Mouse (Mus musculus) midbrain, postnatal 0 days (tissue): Measurements from ENCODE around the gene Acss3. TPM values are rescaled to one million over a fixed set of nuclear protein-coding genes. Genes with fewer than 3 reads are reported as not detected.
A peak's percentile ranks its signal among the peaks of the same experiment; 100 is the strongest.

ENCODE experiments used
- ATAC-seq: fragments of 200-750 bp; cut with Nextera tagmentation; 2 replicates; pipeline ENCODE4 v1.8.0; 2017; ENCODE audit warnings: moderate number of reproducible peaks, mild to moderate bottlenecking, moderate TSS enrichment, moderate library complexity; ENCODE audit not compliant: low FRiP score
- DNase-seq: peaks from one replicate; pipeline ENCODE4 v3.0.0-alpha.2; 2015; ENCODE audit warnings: low spot score
- H3K27ac ChIP-seq: fragments of 300-500 bp; sonication (generic); 2 replicates; pipeline ENCODE4 v1.5.1; 2014; ENCODE audit warnings: low read depth, mild to moderate bottlenecking, low read length, mixed read lengths
- H3K27me3 ChIP-seq: fragments of 300-500 bp; sonication (generic); 2 replicates; pipeline ENCODE4 v1.6.1; 2014; ENCODE audit warnings: low read length, control low read depth, mixed read lengths; ENCODE audit not compliant: insufficient read depth
- H3K36me3 ChIP-seq: fragments of 300-500 bp; sonication (generic); 2 replicates; pipeline ENCODE4 v1.6.1; 2014; ENCODE audit warnings: low read length, control low read depth, mixed read lengths; ENCODE audit not compliant: insufficient read depth
- H3K4me1 ChIP-seq: fragments of 300-500 bp; sonication (generic); 2 replicates; pipeline ENCODE4 v1.6.1; 2014; ENCODE audit warnings: mild to moderate bottlenecking, control low read depth, antibody characterized with exemption, low read length, mixed read lengths; ENCODE audit not compliant: insufficient read depth
- H3K4me2 ChIP-seq: fragments of 300-500 bp; sonication (generic); 2 replicates; pipeline ENCODE4 v1.6.1; 2014; ENCODE audit warnings: low read depth, mild to moderate bottlenecking, low read length, mixed read lengths; ENCODE audit not compliant: poor library complexity, severe bottlenecking
- H3K4me3 ChIP-seq: fragments of 300-500 bp; sonication (generic); 2 replicates; pipeline ENCODE4 v1.5.1; 2014; ENCODE audit warnings: low read depth, mild to moderate bottlenecking, low read length, moderate library complexity
- H3K9ac ChIP-seq: fragments of 300-500 bp; sonication (generic); replicated peaks from 2 replicates; pipeline ENCODE4 v1.6.1; 2014; ENCODE audit warnings: mild to moderate bottlenecking, low read length, moderate library complexity, mixed read lengths; ENCODE audit not compliant: poor library complexity, severe bottlenecking
- H3K9me3 ChIP-seq: fragments of 300-500 bp; sonication (generic); 2 replicates; pipeline ENCODE4 v1.6.1; 2016; ENCODE audit warnings: low read length, control low read depth
- CTCF ChIP-seq: IDR thresholded peaks from 2 replicates; pipeline ENCODE4 v1.5.1; 2016; ENCODE audit warnings: antibody characterized with exemption, mild to moderate bottlenecking
- WGBS: fragments of 180-500 bp; shearing (Covaris S2); extraction: QIAGEN DNeasy Blood & Tissue Kit; methylation state at CpG from one replicate; pipeline ENCODE4 v1.1.7; 2014; 5-methylcytosine and 5-hydroxymethylcytosine counted together
- polyA plus RNA-seq: library from polyadenylated mRNA; unstranded; fragments of >200 nt; fragmentation: Nextera tagmentation; extraction: Ambion mirVana; gene quantifications from 2 replicates; pipeline ENCODE4 v1.2.1, GENCODE M21; 2015
- total RNA-seq: library from RNA; depleted of rRNA; stranded (reverse); fragments of >200 nt; gene quantifications from 2 replicates; pipeline ENCODE4 v1.2.3, GENCODE M21; 2014

The Acss3 gene
- total and polyA plus RNA-seq, 2 experiments from 2014 or later = 0.39 to 1.7 TPM

DNA sequence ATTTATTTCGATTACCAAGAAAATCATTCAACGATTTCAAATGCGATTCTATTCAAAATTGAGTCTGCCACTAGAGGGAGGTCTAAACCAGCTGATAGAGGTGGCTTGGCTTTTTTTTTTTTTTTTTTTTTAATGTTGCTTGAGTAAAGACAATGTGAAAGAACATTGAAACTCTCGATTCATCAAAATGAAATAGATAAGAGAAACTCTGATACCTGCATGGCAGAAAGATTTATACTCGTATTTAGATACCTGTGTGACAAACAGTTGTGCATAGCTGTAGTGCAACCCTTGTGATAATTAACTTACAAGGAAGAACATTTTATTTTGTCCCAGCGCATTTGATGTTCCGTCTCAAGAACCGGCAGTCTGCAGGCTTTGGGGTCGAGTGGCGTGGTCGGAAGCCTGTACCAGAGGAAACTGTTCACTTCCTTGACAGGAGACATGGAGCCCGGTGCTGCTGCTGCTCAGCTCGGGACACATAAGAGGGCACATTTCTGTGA lies 190.8 kb downstream of the Acss3 start:
- no peaks in the 10 kb centered on the region for H3K27me3 ChIP-seq
- TF ChIP-seq CTCF = peak; percentile 90
- no peak overlapping the region for H3K9ac ChIP-seq
- peak overlapping the region; percentile 42 for H3K4me2 ChIP-seq
- DNase-seq (peak; percentile 77), ATAC-seq (no peak)
- WGBS = 26% methylated on average over 13 of the region's 13 CpGs
- H3K4me3 ChIP-seq = peak overlapping the region; percentile 9
- H3K9me3 ChIP-seq = no peaks in the 10 kb centered on the region
- no peak overlapping the region for H3K27ac ChIP-seq
- no peaks in the 10 kb centered on the region for H3K36me3 ChIP-seq
- H3K4me1 ChIP-seq = no peaks in the 10 kb centered on the region

DNA sequence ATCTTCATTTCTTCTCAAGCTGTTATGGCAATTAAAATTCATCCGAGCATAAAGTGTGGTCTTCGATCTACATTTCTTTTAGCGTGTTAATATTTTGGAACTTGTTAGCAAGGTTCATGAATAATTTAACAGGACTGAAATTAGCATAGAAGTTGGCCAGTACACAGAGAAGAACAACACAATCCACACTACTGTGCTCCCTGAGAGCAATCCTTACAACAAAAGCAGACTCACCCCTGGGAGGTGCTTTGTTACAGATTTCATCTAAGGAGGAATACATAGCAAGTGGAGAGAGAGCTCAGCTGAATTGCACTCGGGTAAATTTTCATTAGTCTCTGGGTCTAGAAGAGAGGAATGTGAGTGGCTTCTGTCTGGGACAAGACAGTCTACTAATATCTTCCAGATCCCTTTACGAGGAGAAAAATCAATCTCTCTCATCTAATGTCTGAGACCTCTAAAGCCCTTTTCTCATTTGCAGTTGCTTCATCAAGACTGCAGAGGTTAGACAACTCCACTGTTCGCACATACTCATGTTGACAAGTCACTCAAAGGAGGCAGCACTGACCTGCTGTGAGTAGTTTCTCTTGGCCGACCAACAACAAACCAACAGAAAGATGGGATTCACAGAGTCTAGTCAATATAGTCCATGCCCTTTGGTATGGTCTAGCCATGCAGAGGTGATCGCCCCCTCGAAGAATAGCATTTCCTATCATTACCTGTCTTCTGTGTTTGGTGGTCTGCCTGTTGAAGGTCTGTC lies 194.7 kb downstream of the Acss3 start:
- Histone ChIP-seq H3K4me2 (no peak overlapping the region), H3K27me3 (no peaks in the 10 kb centered on the region), H3K4me3 (no peak overlapping the region), H3K4me1 (no peaks in the 10 kb centered on the region), H3K36me3 (no peaks in the 10 kb centered on the region), H3K9me3 (no peaks in the 10 kb centered on the region), H3K9ac (no peak overlapping the region), H3K27ac (no peak overlapping the region)
- no peak for TF ChIP-seq CTCF
- no peak for DNase-seq
- no peak for ATAC-seq
- 40% methylated on average over 9 of the region's 9 CpGs for WGBS

DNA sequence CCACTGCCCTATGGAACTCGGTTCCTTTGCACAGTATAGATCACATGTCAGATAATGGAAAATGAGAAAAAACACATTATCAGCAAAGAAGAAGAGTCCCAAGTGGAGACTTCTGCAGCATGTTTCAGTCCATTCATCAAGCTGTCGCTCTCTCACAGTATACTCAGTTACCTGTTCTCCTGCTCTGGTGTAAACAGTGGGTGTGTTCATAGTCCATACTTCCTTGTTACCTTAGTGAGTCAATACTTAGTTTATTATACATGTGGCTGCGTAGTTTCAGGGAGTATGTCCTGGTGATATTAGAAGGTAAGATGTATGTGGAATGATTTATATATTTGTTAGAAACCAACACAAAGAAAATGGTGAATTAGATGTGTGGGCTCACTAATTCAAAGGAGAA lies 198.7 kb downstream of the Acss3 start:
- H3K9me3 ChIP-seq = no peaks in the 10 kb centered on the region
- no peaks in the 10 kb centered on the region for H3K4me1 ChIP-seq
- H3K27ac ChIP-seq = no peak overlapping the region
- no peak overlapping the region for H3K4me3 ChIP-seq
- no peak for TF ChIP-seq CTCF
- DNase-seq = no peak
- H3K9ac ChIP-seq = no peak overlapping the region
- H3K4me2 ChIP-seq = no peak overlapping the region
- no peak for ATAC-seq
- peaks cover 3% of the 10 kb centered on the region; the same call in 1 of the 2 replicates for H3K36me3 ChIP-seq
- 90% methylated on average over 3 of the region's 3 CpGs for WGBS
- H3K27me3 ChIP-seq = no peaks in the 10 kb centered on the region

DNA sequence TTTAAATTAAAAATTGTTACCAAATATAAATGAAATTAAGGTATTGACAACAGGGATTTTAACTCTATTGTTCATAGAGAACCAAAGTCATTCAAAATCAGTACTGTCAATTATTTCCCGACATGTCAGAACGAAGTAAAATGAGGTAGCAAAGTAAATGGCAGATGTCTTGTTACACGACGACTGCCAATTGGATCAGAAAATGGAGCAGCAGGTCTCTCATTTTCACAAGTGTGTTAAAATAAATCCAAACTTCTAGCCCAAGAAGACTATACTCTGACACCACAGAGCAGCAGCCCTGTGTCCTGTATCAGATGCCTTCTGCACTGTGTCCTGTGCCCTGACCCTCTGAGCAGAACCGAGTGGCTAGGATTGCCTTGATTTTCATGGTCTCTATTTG lies 199.1 kb downstream of the Acss3 start:
- 89% methylated on average over 5 of the region's 5 CpGs for WGBS
- no peaks in the 10 kb centered on the region for H3K27me3 ChIP-seq
- H3K27ac ChIP-seq = no peak overlapping the region
- H3K4me2 ChIP-seq = no peak overlapping the region
- H3K9ac ChIP-seq = no peak overlapping the region
- no peaks in the 10 kb centered on the region for H3K9me3 ChIP-seq
- H3K4me3 ChIP-seq = no peak overlapping the region
- H3K36me3 ChIP-seq = peaks cover 3% of the 10 kb centered on the region; the same call in 1 of the 2 replicates
- TF ChIP-seq CTCF = no peak
- ATAC-seq = no peak
- DNase-seq = no peak
- no peaks in the 10 kb centered on the region for H3K4me1 ChIP-seq

DNA sequence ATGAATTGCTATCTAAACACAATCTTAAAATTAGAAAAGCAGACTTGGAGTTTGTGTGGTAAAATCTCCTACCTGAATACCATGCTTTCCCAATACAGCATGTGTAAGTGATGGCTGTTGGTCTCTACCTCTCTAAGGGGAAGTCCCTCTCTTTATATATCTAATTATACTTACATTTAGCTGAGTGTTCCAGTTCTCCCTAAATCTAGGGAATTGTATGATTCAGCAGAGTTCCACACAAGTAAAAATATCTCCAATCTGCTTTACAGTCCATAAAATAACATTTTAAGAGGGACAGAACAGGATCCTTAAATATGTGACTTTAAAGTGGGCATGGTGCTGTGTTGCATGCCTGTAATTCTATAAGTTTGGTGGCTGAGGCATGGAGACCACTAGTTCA lies 208.6 kb downstream of the Acss3 start:
- Histone ChIP-seq H3K4me2 (no peak overlapping the region), H3K4me3 (no peak overlapping the region), H3K27ac (no peak overlapping the region), H3K36me3 (0 out of 2 replicates have a peak, but pooled peaks cover 5% of the 10 kb centered on the region), H3K9me3 (no peaks in the 10 kb centered on the region), H3K4me1 (no peaks in the 10 kb centered on the region), H3K9ac (no peak overlapping the region), H3K27me3 (no peaks in the 10 kb centered on the region)
- TF ChIP-seq CTCF = no peak
- no peak for ATAC-seq
- no peak for DNase-seq

DNA sequence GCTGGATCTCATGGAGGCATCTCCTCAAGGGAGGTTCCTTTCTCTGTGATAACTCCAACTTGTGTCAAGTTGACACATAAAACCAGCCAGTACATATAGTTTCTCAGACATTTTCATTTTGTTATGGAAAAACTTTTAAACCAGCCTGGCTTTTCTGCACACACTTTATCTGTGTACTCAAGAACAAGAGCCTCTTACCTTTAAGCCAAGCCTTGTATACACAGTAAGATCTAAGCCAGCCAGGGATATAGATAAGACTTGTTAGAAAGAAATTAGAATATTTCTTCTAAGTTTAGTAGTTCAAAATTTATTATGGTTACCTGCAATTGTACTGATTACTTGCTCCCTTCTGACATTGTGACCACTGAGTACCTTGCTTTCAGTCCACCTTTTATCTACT lies 209.2 kb downstream of the Acss3 start:
- no peaks in the 10 kb centered on the region for H3K4me1 ChIP-seq
- H3K9ac ChIP-seq = no peak overlapping the region
- H3K36me3 ChIP-seq = 0 out of 2 replicates have a peak, but pooled peaks cover 5% of the 10 kb centered on the region
- no peak for TF ChIP-seq CTCF
- no peak overlapping the region for H3K4me2 ChIP-seq
- H3K4me3 ChIP-seq = no peak overlapping the region
- H3K27me3 ChIP-seq = no peaks in the 10 kb centered on the region
- ATAC-seq (no peak), DNase-seq (no peak)
- no peak overlapping the region for H3K27ac ChIP-seq
- no peaks in the 10 kb centered on the region for H3K9me3 ChIP-seq
